Mouse (Mus musculus): Measurements from ENCODE around the gene Nup155.

DNA sequence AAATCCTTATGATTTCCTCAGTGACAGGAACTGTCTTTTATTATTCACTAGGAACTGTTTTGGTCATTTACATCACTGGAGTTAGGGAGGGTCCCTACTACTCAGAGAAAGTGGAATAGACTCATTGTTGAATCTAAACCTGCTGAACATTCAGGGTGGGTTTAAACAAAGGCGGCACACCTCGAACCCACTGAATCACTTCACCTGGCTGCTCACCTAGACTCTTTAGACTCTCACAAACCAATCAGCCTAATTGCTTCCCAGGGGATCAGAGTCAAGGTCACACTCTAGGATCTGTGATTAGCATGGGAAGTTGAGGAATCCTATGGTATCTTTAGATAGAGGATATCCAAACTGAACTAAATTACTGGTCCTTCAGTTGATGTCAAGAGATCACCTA is 18.4 kb upstream of the Nup155 start:
- TF ChIP-seq GATA1 (IDR thresholded peaks at IDR 0.05; ENCODE audit: borderline replicate concordance, low read length) (no peak), FLI1 (IDR thresholded peaks at IDR 0.05; ENCODE audit: low read length) (no peak)

All from megakaryocyte, embryonic 14.5 days (primary cell).